Mouse (Mus musculus): Measurements from ENCODE around the gene Pla2g7. TPM values are rescaled to one million over a fixed set of nuclear protein-coding genes. Genes with fewer than 3 reads are reported as not detected.

The Pla2g7 gene
- total RNA-seq, 4 experiments from 2014 or later = 15.0 to 22.2 (median 17.6) TPM

DNA sequence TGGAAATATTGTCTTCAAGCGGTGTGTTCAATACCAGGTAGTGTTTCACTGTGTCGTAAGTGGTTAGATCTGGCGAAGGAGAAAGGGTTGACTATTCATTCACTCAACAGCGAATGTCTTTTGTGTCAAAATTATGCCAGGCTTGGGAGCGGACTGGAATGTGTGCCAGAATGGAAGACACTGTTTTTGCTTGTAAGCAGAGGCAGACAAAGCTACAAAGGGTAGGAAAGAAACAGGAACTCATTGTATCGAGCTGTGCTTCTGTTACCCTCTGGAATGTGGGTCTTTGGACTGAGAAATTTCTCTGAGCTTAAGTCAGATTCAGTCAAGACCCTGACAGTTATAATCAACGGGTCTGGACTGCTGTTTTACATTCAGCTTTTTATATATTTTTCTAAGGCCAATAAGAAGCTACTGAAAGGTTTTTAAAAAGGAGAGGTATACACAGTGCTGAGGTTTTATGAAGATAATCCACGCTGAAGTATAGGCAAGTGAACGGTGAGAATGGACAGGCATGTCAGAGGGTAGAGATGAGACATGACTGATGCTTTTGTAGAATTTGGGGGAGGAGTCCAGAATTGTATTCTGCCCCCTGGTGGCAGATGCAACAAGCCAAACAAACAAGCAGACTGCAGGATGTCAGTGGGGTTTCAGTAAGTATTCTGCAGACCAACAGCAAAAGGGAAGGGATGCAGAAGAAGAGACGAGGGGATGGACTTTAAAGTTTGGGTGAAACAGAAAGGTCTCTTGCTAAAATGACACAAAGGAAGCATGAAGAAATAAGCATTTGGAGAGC is 81.9 kb downstream of the Pla2g7 start:
- DNase-seq = no peak

DNA sequence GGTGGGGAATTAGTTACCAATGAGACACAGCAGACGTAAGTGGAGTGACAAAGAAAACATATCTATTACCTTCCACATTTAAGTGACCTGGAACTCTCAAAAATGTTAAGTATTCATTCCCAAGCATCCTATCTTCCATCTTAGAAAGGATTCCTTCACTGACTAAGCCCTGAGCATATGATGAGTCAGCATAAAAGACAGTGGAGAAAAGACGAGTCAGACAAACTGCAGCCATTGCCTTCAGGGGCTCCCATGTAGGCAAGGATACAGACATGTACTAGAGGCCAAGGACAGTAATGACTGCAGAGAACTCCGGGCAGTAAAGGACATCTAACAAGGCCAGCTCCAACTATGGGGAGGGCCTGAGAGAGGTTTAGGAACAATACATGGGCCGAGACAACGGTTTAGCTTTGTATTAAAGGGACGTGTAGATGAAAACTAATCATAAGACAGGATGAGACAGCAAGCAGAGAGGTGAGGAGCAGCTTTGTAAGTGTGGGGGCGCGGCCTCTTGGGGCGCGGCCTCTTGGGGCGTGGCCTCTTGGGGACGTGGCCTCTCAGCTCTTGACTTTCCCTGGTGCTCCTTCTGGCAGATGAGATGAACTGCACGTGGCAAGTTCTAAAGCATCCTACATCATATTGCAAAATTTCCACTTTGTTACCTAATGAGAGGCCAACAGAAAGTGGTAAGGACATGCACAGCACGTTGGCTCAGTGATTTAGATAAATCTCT is 83.6 kb downstream of the Pla2g7 start:
- DNase-seq = no peak

Other genes with a start within 250 kb of the Pla2g7 start
- gene Adgrf5, start 207.6 kb upstream of the Pla2g7 start, total RNA-seq (2022) = 100 to 1,000 TPM in 2 of 4 experiments, 10 to 100 TPM in 2; 79.8 to 113 (median 100) TPM
- not detected for gene Mep1a, start 65.3 kb upstream of the Pla2g7 start, total RNA-seq (2022)
- under 1 TPM in 1 of 4 experiments, not detected in 3; 0.30 TPM for gene Ankrd66, start 24.5 kb upstream of the Pla2g7 start, total RNA-seq (2022)
- not detected for gene Tdrd6, start 62.2 kb downstream of the Pla2g7 start, total RNA-seq (2022)
- 10 to 100 TPM in 1 of 4 experiments, 1 to 10 TPM in 3; 4.0 to 11.1 (median 7.0) TPM for gene Slc25a27, start 99.1 kb downstream of the Pla2g7 start, total RNA-seq (2022)
- 1 to 10 TPM; 2.4 to 4.3 (median 3.1) TPM for gene Cyp39a1, start 99.3 kb downstream of the Pla2g7 start, total RNA-seq (2022)
- 1 to 10 TPM; 7.2 to 8.7 (median 7.9) TPM for gene Rcan2, start 233.3 kb downstream of the Pla2g7 start, total RNA-seq (2022)

Data from adrenal gland, adult 8-10 months (tissue).